Mouse (Mus musculus) C2C12 (cell line): Measurements from ENCODE around the gene 2610301B20Rik. TPM values are rescaled to one million over a fixed set of nuclear protein-coding genes. Genes with fewer than 3 reads are reported as not detected.
"Not testable (repeated sequence)": the region's sequence is repeated elsewhere in the genome, so short reads cannot be mapped to it uniquely, and the experiment has no call there.

Experiments used
- H3K27me3 ChIP-seq: one replicate; pipeline ENCODE4 v1.6.1; 2011; ENCODE audit not compliant: control insufficient read depth, insufficient read depth, insufficient read length
- H3K36me3 ChIP-seq: one replicate; pipeline ENCODE4 v1.6.1; 2011; ENCODE audit not compliant: control insufficient read depth, insufficient read depth
- H3K4me3 ChIP-seq: one replicate; pipeline ENCODE4 v1.5.1; 2011; ENCODE audit warnings: mild to moderate bottlenecking, control low read depth; ENCODE audit not compliant: poor library complexity, insufficient read depth, severe bottlenecking
- H3K79me2 ChIP-seq: one replicate; pipeline ENCODE4 v1.6.1; 2011; ENCODE audit not compliant: control insufficient read depth, insufficient read depth
- H3K79me3 ChIP-seq: one replicate; pipeline ENCODE4 v1.6.1; 2011; ENCODE audit warnings: low read depth, control low read depth
- H3ac ChIP-seq: one replicate; pipeline ENCODE3; 2011; ENCODE audit warnings: low read depth; ENCODE audit not compliant: control insufficient read depth, insufficient read length
- CEBPB ChIP-seq: IDR thresholded peaks from one replicate; pipeline ENCODE4 v1.6.1; 2011; ENCODE audit warnings: low read depth, mild to moderate bottlenecking, control low read depth, moderate library complexity
- CTCF ChIP-seq: IDR thresholded peaks from one replicate; pipeline ENCODE4 v1.5.1; 2011; ENCODE audit not compliant: control insufficient read depth, insufficient read depth, insufficient read length
- FOSL1 ChIP-seq: IDR thresholded peaks from one replicate; pipeline ENCODE4 v1.8.0; 2011; ENCODE audit warnings: mild to moderate bottlenecking, low read length; ENCODE audit not compliant: poor library complexity, insufficient read depth, severe bottlenecking
- MAX ChIP-seq: IDR thresholded peaks from one replicate; pipeline ENCODE4 v1.6.1; 2011; ENCODE audit warnings: mild to moderate bottlenecking, control low read depth
- MYOD1 ChIP-seq: IDR thresholded peaks from one replicate; pipeline ENCODE4 v1.6.1; 2011; ENCODE audit warnings: low read depth; ENCODE audit not compliant: control insufficient read depth, insufficient read length
- MYOG ChIP-seq: IDR thresholded peaks from one replicate; pipeline ENCODE4 v1.6.1; 2011; ENCODE audit not compliant: control insufficient read depth, insufficient read length; ENCODE audit errors: extremely low read depth
- USF1 ChIP-seq: IDR thresholded peaks from one replicate; pipeline ENCODE4 v1.6.1; 2011; ENCODE audit warnings: low read depth, mild to moderate bottlenecking, control low read depth, moderate library complexity
- polyA plus RNA-seq: library from polyadenylated mRNA; unstranded; fragments of >200 nt; fragmentation: generic; extraction: Trizol; gene quantifications from one replicate; pipeline ENCODE4 v1.2.1, GENCODE M21; 2012; ENCODE audit warnings: missing spikeins

Gene 2610301B20Rik
- polyA plus RNA-seq, 1 experiment: 4.8 TPM

- Histone ChIP-seq H3K4me3 (no peak overlapping the region), H3ac (no peak overlapping the region)
Observed at GRCm38 (mm10) chr4:10888835-10889234, 14.5 kb downstream of the 2610301B20Rik start.

GRCm38 (mm10) chr4:10896262-10896661 lies 22.0 kb downstream of the 2610301B20Rik start:
- TF ChIP-seq CTCF: no peak
- TF ChIP-seq CEBPB: no peak
- TF ChIP-seq MYOD1: no peak
- no peak for TF ChIP-seq MAX
- TF ChIP-seq MYOG: no peak
- no peak for TF ChIP-seq USF1
- TF ChIP-seq FOSL1: no peak
- Histone ChIP-seq H3K4me3 (no peak overlapping the region), H3K79me3 (no peaks in the 10 kb centered on the region), H3K36me3 (peaks cover 10% of the 10 kb centered on the region), H3ac (no peak overlapping the region), H3K79me2 (no peaks in the 10 kb centered on the region), H3K27me3 (no peaks in the 10 kb centered on the region)

More at GRCm38 (mm10) chr4:10888835-10889234, 14.5 kb downstream of the 2610301B20Rik start:
- Histone ChIP-seq H3K79me2 (no peaks in the 10 kb centered on the region), H3K79me3 (no peaks in the 10 kb centered on the region), H3K27me3 (no peaks in the 10 kb centered on the region), H3K36me3 (peaks cover 9% of the 10 kb centered on the region)
- TF ChIP-seq MYOD1: no peak
- TF ChIP-seq FOSL1: no peak
- no peak for TF ChIP-seq CTCF
- TF ChIP-seq CEBPB: no peak
- TF ChIP-seq MYOG: no peak
- TF ChIP-seq USF1: no peak
- TF ChIP-seq MAX: no peak

GRCm38 (mm10) chr4:10896859-10897258 lies 22.6 kb downstream of the 2610301B20Rik start:
- H3K36me3 ChIP-seq: peaks cover 10% of the 10 kb centered on the region
- TF ChIP-seq MAX (no peak), CTCF (no peak), CEBPB (no peak), MYOD1 (no peak)

GRCm38 (mm10) chr4:10905234-10905801 lies 31.0 kb downstream of the 2610301B20Rik start:
- H3K79me3 ChIP-seq: no peaks in the 10 kb centered on the region
- no peak overlapping the region for H3K4me3 ChIP-seq
- TF ChIP-seq CTCF: no peak
- TF ChIP-seq MYOD1: no peak
- no peak for TF ChIP-seq CEBPB
- no peak for TF ChIP-seq MAX
- TF ChIP-seq FOSL1: no peak
- TF ChIP-seq MYOG: no peak
- no peak for TF ChIP-seq USF1
- H3K27me3 ChIP-seq: no peaks in the 10 kb centered on the region
- H3K79me2 ChIP-seq: no peaks in the 10 kb centered on the region
- no peak overlapping the region for H3ac ChIP-seq
- no peaks in the 10 kb centered on the region for H3K36me3 ChIP-seq

More at GRCm38 (mm10) chr4:10896859-10897258, 22.6 kb downstream of the 2610301B20Rik start:
- Histone ChIP-seq H3ac (no peak overlapping the region), H3K4me3 (no peak overlapping the region), H3K79me3 (no peaks in the 10 kb centered on the region), H3K27me3 (no peaks in the 10 kb centered on the region), H3K79me2 (no peaks in the 10 kb centered on the region)

GRCm38 (mm10) chr4:10911417-10911816 lies 37.1 kb downstream of the 2610301B20Rik start:
- H3K36me3 ChIP-seq, H3K4me3 ChIP-seq, H3K79me3 ChIP-seq, H3ac ChIP-seq, H3K79me2 ChIP-seq, H3K27me3 ChIP-seq: not testable (repeated sequence)

GRCm38 (mm10) chr4:10911909-10912478 lies 37.7 kb downstream of the 2610301B20Rik start:
- Histone ChIP-seq H3K36me3 (no peaks in the 10 kb centered on the region), H3K4me3 (no peak overlapping the region), H3K79me2 (no peaks in the 10 kb centered on the region), H3K27me3 (no peaks in the 10 kb centered on the region), H3K79me3 (no peaks in the 10 kb centered on the region), H3ac (no peak overlapping the region)
- no peak for TF ChIP-seq FOSL1
- TF ChIP-seq MYOG: no peak
- TF ChIP-seq MAX: no peak
- no peak for TF ChIP-seq MYOD1
- TF ChIP-seq USF1: no peak
